Mouse (Mus musculus) neural tube, embryonic 15.5 days (tissue): ENCODE results near the gene Cerk. TPM values are rescaled to one million over a fixed set of nuclear protein-coding genes. Genes with fewer than 3 reads are reported as not detected.
"Not testable (repeated sequence)": the region's sequence is repeated elsewhere in the genome, so short reads cannot be mapped to it uniquely, and the experiment has no call there.

ENCODE experiments used
- ATAC-seq: fragments of 200-750 bp; cut with Nextera tagmentation; 2 replicates; pipeline ENCODE4 v1.8.0; 2017; ENCODE audit warnings: mild to moderate bottlenecking, moderate TSS enrichment, moderate library complexity; ENCODE audit not compliant: low FRiP score
- H3K27ac ChIP-seq: fragments of 300-500 bp; sonication (generic); replicated peaks from 2 replicates; pipeline ENCODE4 v1.5.1; 2015; ENCODE audit warnings: mild to moderate bottlenecking, inconsistent platforms
- H3K27me3 ChIP-seq: fragments of 300-500 bp; sonication (generic); replicated peaks from 2 replicates; pipeline ENCODE4 v1.6.1; 2015; ENCODE audit warnings: inconsistent platforms
- H3K36me3 ChIP-seq: fragments of 300-500 bp; sonication (generic); 2 replicates; pipeline ENCODE4 v1.6.1; 2015; ENCODE audit warnings: inconsistent platforms
- H3K4me1 ChIP-seq: fragments of 300-500 bp; sonication (generic); 2 replicates; pipeline ENCODE4 v1.6.1; 2015; ENCODE audit warnings: inconsistent platforms
- H3K4me2 ChIP-seq: fragments of 300-500 bp; sonication (generic); 2 replicates; pipeline ENCODE4 v1.6.1; 2015; ENCODE audit warnings: inconsistent platforms, mild to moderate bottlenecking, moderate library complexity
- H3K4me3 ChIP-seq: fragments of 300-500 bp; sonication (generic); replicated peaks from 2 replicates; pipeline ENCODE4 v1.5.1; 2015; ENCODE audit warnings: mild to moderate bottlenecking, inconsistent platforms
- H3K9ac ChIP-seq: fragments of 300-500 bp; sonication (generic); replicated peaks from 2 replicates; pipeline ENCODE4 v1.6.1; 2015; ENCODE audit warnings: mild to moderate bottlenecking, inconsistent platforms
- H3K9me3 ChIP-seq: fragments of 300-500 bp; sonication (generic); replicated peaks from 2 replicates; pipeline ENCODE4 v1.6.1; 2016; ENCODE audit warnings: inconsistent platforms
- WGBS: fragments of 180-500 bp; shearing (Covaris S2); methylation state at CpG from one replicate; pipeline ENCODE4 v1.1.7; 2015; ENCODE audit warnings: mixed read lengths; 5-methylcytosine and 5-hydroxymethylcytosine counted together
- polyA plus RNA-seq: library from polyadenylated mRNA; unstranded; fragments of >200 nt; fragmentation: Nextera tagmentation; extraction: Ambion mirVana; gene quantifications from 2 replicates; pipeline ENCODE4 v1.2.1, GENCODE M21; 2015

Gene Cerk
- polyA plus RNA-seq, 1 experiment from 2014 or later = 27.5 TPM

DNA sequence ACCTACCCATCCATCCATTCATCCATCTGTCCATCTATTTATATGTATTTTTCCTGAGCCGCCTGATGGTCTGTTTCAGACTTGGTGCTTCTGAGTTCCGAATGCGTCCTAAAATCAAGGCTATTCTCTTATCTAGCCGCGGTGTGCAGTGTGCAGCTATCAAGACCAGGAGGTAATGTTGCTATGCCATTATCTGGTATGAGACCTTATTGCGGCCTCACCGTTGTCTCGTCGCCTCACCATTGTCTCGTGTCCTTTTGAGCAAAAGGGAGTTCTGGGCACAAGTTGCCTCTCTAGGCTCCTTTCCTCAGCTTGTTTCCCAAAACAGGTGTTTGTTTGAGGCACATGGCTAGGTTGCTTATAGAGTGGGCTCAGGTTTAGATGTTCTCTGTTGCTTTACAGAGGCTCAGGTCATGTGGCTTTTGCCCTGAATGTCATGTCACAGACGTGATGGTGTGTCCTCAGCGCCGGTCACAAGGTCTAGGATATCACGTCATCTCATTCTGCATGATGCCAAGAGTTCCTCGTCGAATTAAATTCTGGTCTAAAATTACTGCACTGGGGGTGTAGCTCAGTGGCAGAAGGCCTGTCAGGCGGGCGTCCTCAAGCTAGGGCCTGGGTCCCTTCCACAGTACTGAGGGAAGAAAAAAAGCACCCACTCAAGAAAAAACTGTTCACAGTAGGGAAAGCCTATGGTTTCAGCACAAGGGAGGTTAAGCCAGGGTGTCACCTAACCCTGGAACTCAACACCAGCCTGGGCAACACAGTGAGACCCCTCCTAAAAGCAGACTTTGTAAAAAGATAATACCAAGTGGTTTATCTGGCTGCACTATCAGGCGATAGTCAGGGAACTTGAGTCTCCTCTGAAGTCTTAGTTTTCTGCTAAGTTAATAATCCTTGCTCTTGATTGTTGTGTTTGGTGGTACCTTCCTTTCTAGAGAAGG lies 81.3 kb downstream of the Cerk start:
- H3K9me3 ChIP-seq = no peaks in the 10 kb centered on the region
- H3K27me3 ChIP-seq = no peaks in the 10 kb centered on the region
- peaks cover 31% of the 10 kb centered on the region for H3K36me3 ChIP-seq
- no peak overlapping the region for H3K4me3 ChIP-seq
- no peak for ATAC-seq
- H3K9ac ChIP-seq = no peak overlapping the region
- 94% methylated on average over 19 of the region's 19 CpGs for WGBS
- H3K4me1 ChIP-seq = peaks cover 19% of the 10 kb centered on the region
- no peak overlapping the region for H3K27ac ChIP-seq
- H3K4me2 ChIP-seq = no peak overlapping the region

- H3K9me3 ChIP-seq = no peaks in the 10 kb centered on the region
- peaks cover 13% of the 10 kb centered on the region; the same call in 1 of the 2 replicates for H3K4me1 ChIP-seq
- H3K4me3 ChIP-seq = no peak overlapping the region
- H3K36me3 ChIP-seq = peaks cover 31% of the 10 kb centered on the region
- 92% methylated on average over 15 of the region's 15 CpGs for WGBS
- ATAC-seq = no peak
- H3K4me2 ChIP-seq = no peak overlapping the region
- no peak overlapping the region for H3K9ac ChIP-seq
- H3K27me3 ChIP-seq = no peaks in the 10 kb centered on the region
- no peak overlapping the region for H3K27ac ChIP-seq
Measured at GRCm38 (mm10) chr15:86102308-86102707, 83.6 kb downstream of the Cerk start.

- 85% methylated on average over 9 of the region's 9 CpGs for WGBS
- H3K27me3 ChIP-seq = no peaks in the 10 kb centered on the region
- ATAC-seq = no peak
- no peak overlapping the region for H3K4me3 ChIP-seq
- H3K9me3 ChIP-seq = no peaks in the 10 kb centered on the region
- H3K4me1 ChIP-seq = peaks cover 13% of the 10 kb centered on the region; the same call in 1 of the 2 replicates
- no peak overlapping the region for H3K4me2 ChIP-seq
- peaks cover 31% of the 10 kb centered on the region for H3K36me3 ChIP-seq
- H3K27ac ChIP-seq = no peak overlapping the region
- H3K9ac ChIP-seq = no peak overlapping the region
Measured at GRCm38 (mm10) chr15:86101585-86101984, 84.4 kb downstream of the Cerk start.

GRCm38 (mm10) chr15:86097871-86098270 lies 88.1 kb downstream of the Cerk start:
- Histone ChIP-seq H3K9me3 (no peaks in the 10 kb centered on the region), H3K4me3 (no peak overlapping the region), H3K4me1 (0 out of 2 replicates have a peak, but pooled peaks cover 7% of the 10 kb centered on the region), H3K9ac (no peak overlapping the region), H3K27ac (no peak overlapping the region), H3K36me3 (peaks cover 30% of the 10 kb centered on the region), H3K4me2 (no peak overlapping the region), H3K27me3 (no peaks in the 10 kb centered on the region)
- ATAC-seq = no peak
- 53% methylated on average over 2 of the region's 2 CpGs for WGBS

DNA sequence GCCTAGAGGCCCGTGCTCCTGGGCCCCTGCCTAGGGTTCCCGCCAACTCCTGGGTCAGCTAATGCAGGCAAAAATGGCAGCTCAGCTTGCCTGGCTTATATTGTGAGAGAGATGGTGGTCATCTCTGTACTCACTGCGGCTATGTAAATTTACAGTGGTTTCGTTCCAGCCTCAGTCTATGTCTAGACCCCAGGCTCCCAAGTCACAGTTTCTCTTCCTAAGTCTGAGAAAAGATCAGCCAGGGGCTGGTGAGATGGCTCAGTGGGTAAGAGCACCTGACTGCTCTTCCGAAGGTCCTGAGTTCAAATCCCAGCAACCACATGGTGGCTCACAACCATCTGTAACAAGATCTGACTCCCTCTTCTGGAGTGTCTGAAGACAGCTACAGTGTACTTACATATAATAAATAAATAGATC lies 89.3 kb downstream of the Cerk start:
- peaks cover 31% of the 10 kb centered on the region for H3K36me3 ChIP-seq
- H3K4me2 ChIP-seq, H3K4me3 ChIP-seq, H3K27ac ChIP-seq, H3K27me3 ChIP-seq, H3K9me3 ChIP-seq, ATAC-seq, H3K9ac ChIP-seq: not testable (repeated sequence)
- WGBS = 96% methylated on average over 5 of the region's 5 CpGs
- H3K4me1 ChIP-seq = peaks cover 15% of the 10 kb centered on the region

DNA sequence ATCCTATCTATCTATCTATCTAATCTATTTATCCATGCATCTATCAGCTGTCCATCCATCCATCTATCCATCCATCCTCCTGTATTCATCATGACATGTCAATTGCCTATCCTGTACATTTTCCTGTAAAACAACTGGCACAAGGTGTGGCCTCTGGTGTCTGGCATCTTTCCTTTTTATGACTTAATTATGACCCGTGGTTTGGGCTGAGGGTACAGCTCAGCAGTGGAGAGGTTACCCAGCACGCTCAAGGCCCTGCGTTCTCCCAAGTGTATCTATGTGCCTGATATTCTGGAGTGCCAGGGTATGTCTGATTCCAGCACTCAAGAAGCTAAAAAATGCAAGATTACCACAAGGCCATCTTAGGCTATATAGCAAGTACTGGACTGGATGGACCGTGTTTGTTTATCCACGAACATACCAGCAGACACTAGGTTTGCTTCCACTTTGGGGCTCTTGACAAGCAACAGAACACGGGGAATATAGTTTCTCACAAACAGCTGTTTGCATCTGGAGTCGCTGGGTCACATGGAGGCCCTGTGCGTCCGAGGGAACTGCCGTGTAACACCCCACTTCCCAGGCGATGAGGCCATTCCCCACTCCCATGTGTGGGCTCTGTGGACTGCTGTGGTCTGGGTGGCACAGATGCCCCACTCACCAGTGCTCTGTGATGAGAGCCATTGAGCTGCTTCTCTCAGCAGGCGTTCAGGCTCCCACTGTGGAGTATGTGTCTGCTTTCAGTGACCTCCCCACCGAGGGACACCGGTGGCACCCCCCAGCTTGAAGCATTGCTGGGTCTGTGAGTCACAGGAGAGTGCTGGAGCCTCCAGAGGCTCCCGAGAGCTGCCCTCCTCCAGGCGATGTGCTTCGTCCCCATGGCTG lies 90.0 kb downstream of the Cerk start:
- Histone ChIP-seq H3K36me3 (peaks cover 27% of the 10 kb centered on the region), H3K9me3 (no peaks in the 10 kb centered on the region)
- 90% methylated on average over 17 of the region's 17 CpGs for WGBS

GRCm38 (mm10) chr15:86094324-86095121 lies 91.4 kb downstream of the Cerk start:
- H3K4me3 ChIP-seq = no peak overlapping the region
- peaks cover 36% of the 10 kb centered on the region for H3K4me1 ChIP-seq
- no peaks in the 10 kb centered on the region for H3K27me3 ChIP-seq
- H3K4me2 ChIP-seq = no peak overlapping the region
- peaks cover 22% of the 10 kb centered on the region for H3K36me3 ChIP-seq
- no peaks in the 10 kb centered on the region for H3K9me3 ChIP-seq
- ATAC-seq = no peak
- H3K27ac ChIP-seq = no peak overlapping the region
- 83% methylated on average over 10 of the region's 10 CpGs for WGBS
- H3K9ac ChIP-seq = no peak overlapping the region

More for the DNA sequence above, 90.0 kb downstream of the Cerk start:
- H3K4me2 ChIP-seq = no peak overlapping the region
- no peak overlapping the region for H3K27ac ChIP-seq
- no peaks in the 10 kb centered on the region for H3K27me3 ChIP-seq
- no peak overlapping the region for H3K9ac ChIP-seq
- no peak for ATAC-seq
- no peak overlapping the region for H3K4me3 ChIP-seq
- peaks cover 21% of the 10 kb centered on the region for H3K4me1 ChIP-seq

DNA sequence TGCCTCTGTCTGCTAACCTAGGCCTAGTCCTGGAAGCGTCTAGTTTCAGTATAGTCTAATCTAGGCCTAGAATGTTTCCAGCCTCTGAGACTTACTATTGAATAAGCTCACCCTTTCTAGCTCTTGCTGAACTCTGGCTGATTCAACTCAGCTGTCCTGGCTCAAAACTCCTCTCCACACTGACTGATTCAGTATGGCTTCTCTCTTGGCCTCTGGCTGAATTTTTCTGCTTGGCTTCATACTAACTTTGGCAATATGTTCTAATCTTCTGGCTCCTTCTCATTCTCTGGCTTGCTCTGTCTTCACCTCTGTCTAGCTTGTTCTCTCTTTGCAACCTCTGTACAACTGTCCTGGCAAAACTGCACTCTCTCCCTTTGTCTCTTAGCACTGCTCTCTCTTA lies 92.7 kb downstream of the Cerk start:
- no peak overlapping the region for H3K27ac ChIP-seq
- peaks cover 22% of the 10 kb centered on the region for H3K36me3 ChIP-seq
- no peak overlapping the region for H3K4me3 ChIP-seq
- H3K27me3 ChIP-seq = no peaks in the 10 kb centered on the region
- WGBS = 93% methylated on average over 1 of the region's 1 CpGs
- H3K9me3 ChIP-seq = no peaks in the 10 kb centered on the region
- no peak overlapping the region for H3K4me2 ChIP-seq
- peaks cover 43% of the 10 kb centered on the region for H3K4me1 ChIP-seq
- no peak for ATAC-seq
- no peak overlapping the region for H3K9ac ChIP-seq

- peaks cover 50% of the 10 kb centered on the region for H3K4me1 ChIP-seq
- ATAC-seq = no peak
- H3K27ac ChIP-seq = 0 out of 2 replicates have a peak overlapping the region, but pooled peaks have one; percentile 28
- H3K4me3 ChIP-seq = no peak overlapping the region
- H3K9ac ChIP-seq = no peak overlapping the region
- H3K4me2 ChIP-seq = no peak overlapping the region
- H3K36me3 ChIP-seq = peaks cover 22% of the 10 kb centered on the region
- no peaks in the 10 kb centered on the region for H3K9me3 ChIP-seq
- WGBS = 80% methylated on average over 12 of the region's 12 CpGs
- H3K27me3 ChIP-seq = no peaks in the 10 kb centered on the region
Measured at GRCm38 (mm10) chr15:86091998-86092670, 93.8 kb downstream of the Cerk start.

DNA sequence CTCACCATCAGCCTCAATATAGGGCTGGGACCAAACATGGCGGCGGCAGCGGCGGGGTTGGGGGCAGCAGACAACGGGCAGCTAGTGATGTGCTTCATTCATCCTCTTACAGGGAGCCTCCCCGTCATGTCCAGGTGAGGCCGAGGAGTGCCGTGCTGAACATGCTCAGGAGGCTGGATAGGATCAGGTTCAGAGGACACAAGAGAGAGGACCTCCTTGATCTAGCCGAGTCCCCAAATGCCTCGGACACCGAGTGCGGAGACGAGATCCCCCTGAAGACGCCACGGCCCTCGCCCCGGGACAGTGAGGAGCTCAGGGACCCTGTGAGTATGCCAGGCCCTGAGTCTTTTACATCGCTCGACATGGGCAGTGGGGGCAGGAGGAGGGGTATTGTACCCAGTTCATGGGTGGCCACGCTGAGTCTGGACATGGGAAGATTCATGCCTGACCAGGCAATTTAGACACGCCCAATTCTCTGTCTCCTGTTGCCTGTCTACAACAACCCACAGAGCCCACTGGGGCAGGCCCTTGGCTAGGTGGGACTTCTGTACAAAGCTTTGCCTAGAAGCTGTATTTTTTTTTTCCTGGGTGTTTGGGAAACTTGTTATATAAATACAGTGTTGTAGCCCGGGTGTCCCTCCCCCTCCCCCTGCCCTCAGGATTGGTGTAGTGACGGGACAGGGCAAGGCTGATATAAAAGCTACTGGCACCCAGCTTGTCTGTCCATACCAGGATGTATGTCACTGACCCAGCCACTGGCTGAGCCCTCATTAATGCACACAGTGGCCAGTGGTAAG lies 94.5 kb downstream of the Cerk start:
- ATAC-seq = no peak
- H3K9me3 ChIP-seq = no peaks in the 10 kb centered on the region
- H3K4me2 ChIP-seq = no peak overlapping the region
- no peaks in the 10 kb centered on the region for H3K27me3 ChIP-seq
- H3K9ac ChIP-seq = no peak overlapping the region
- WGBS = 89% methylated on average over 23 of the region's 23 CpGs
- H3K27ac ChIP-seq = 0 out of 2 replicates have a peak overlapping the region, but pooled peaks have one; percentile 28
- peaks cover 58% of the 10 kb centered on the region for H3K4me1 ChIP-seq
- H3K4me3 ChIP-seq = no peak overlapping the region
- peaks cover 22% of the 10 kb centered on the region for H3K36me3 ChIP-seq
